Mouse (Mus musculus) intestine, embryonic 16.5 days (tissue): ENCODE results near the gene Atp23. TPM values are rescaled to one million over a fixed set of nuclear protein-coding genes. Genes with fewer than 3 reads are reported as not detected.

Source experiments
- ATAC-seq: fragments of 200-750 bp; cut with Nextera tagmentation; 2 replicates; pipeline ENCODE4 v1.8.0; 2017; ENCODE audit warnings: moderate TSS enrichment, moderate library complexity
- H3K27ac ChIP-seq: fragments of 300-500 bp; sonication (generic); 2 replicates; pipeline ENCODE4 v1.5.1; 2014; ENCODE audit warnings: mild to moderate bottlenecking, low read length
- H3K27me3 ChIP-seq: fragments of 300-500 bp; sonication (generic); replicated peaks from 2 replicates; pipeline ENCODE4 v1.6.1; 2014; ENCODE audit warnings: low read length, control low read depth, mixed read lengths; ENCODE audit not compliant: control insufficient read depth, insufficient read depth
- H3K36me3 ChIP-seq: fragments of 300-500 bp; sonication (generic); 2 replicates; pipeline ENCODE4 v1.6.1; 2014; ENCODE audit warnings: low read length, control low read depth; ENCODE audit not compliant: control insufficient read depth, insufficient read depth
- H3K4me1 ChIP-seq: fragments of 300-500 bp; sonication (generic); 2 replicates; pipeline ENCODE4 v1.6.1; 2014; ENCODE audit warnings: low read length, control low read depth, mixed read lengths; ENCODE audit not compliant: control insufficient read depth, insufficient read depth
- H3K4me2 ChIP-seq: fragments of 300-500 bp; sonication (generic); 2 replicates; pipeline ENCODE4 v1.6.1; 2014; ENCODE audit warnings: low read depth, low read length, control low read depth
- H3K4me3 ChIP-seq: fragments of 300-500 bp; sonication (generic); 2 replicates; pipeline ENCODE4 v1.5.1; 2014; ENCODE audit warnings: mild to moderate bottlenecking, low read length
- H3K9ac ChIP-seq: fragments of 300-500 bp; sonication (generic); 2 replicates; pipeline ENCODE4 v1.6.1; 2014; ENCODE audit warnings: low read depth, low read length
- H3K9me3 ChIP-seq: fragments of 300-500 bp; sonication (generic); 2 replicates; pipeline ENCODE4 v1.6.1; 2016; ENCODE audit warnings: low read length, control low read depth; ENCODE audit not compliant: control insufficient read depth
- WGBS: fragments of 180-500 bp; shearing (Covaris S2); extraction: QIAGEN DNeasy Blood & Tissue Kit; methylation state at CpG from one replicate; pipeline ENCODE4 v1.1.7; 2014; 5-methylcytosine and 5-hydroxymethylcytosine counted together
- polyA plus RNA-seq: library from polyadenylated mRNA; unstranded; fragments of >200 nt; fragmentation: Nextera tagmentation; extraction: Ambion mirVana; gene quantifications from 2 replicates; pipeline ENCODE4 v1.2.1, GENCODE M21; 2015

Atp23 gene
- polyA plus RNA-seq, 1 experiment from 2014 or later, result 15.3 TPM

GRCm38 (mm10) chr10:126920220-126920619, 19.1 kb upstream of the Atp23 start:
- Histone ChIP-seq H3K4me2 (no peak overlapping the region), H3K36me3 (no peaks in the 10 kb centered on the region), H3K9me3 (peaks cover 7% of the 10 kb centered on the region; the same call in 1 of the 2 replicates), H3K4me1 (no peaks in the 10 kb centered on the region), H3K4me3 (no peak overlapping the region), H3K27me3 (no peaks in the 10 kb centered on the region), H3K27ac (no peak overlapping the region), H3K9ac (no peak overlapping the region)
- WGBS, result 90% methylated on average over 3 of the region's 3 CpGs
- no peak for ATAC-seq

DNA sequence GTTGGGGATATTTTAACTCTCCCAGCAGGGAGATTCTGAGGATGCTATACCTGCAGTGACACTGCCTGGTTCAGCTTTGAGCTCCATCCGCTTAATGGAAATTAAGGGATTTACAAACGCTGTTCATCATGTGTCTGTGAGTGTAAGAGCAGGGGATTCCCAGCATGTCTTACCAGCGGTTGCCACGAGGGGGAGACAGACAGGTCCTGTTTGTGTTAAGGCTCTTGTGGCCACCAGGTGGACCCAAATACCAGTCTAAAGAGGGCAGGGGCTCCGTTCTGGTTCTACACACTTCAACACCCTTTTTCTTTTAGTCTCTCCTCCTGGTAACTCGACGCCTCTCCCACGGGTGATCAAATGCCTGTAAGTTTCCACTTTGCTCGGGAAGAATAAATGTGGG, 17.9 kb upstream of the Atp23 start:
- ATAC-seq, result peak; percentile 76
- Histone ChIP-seq H3K27ac (no peak overlapping the region), H3K4me3 (no peak overlapping the region), H3K9ac (no peak overlapping the region), H3K4me2 (no peak overlapping the region), H3K36me3 (no peaks in the 10 kb centered on the region), H3K27me3 (no peaks in the 10 kb centered on the region), H3K4me1 (no peaks in the 10 kb centered on the region), H3K9me3 (peaks cover 7% of the 10 kb centered on the region; the same call in 1 of the 2 replicates)
- 2% methylated on average over 9 of the region's 9 CpGs for WGBS

DNA sequence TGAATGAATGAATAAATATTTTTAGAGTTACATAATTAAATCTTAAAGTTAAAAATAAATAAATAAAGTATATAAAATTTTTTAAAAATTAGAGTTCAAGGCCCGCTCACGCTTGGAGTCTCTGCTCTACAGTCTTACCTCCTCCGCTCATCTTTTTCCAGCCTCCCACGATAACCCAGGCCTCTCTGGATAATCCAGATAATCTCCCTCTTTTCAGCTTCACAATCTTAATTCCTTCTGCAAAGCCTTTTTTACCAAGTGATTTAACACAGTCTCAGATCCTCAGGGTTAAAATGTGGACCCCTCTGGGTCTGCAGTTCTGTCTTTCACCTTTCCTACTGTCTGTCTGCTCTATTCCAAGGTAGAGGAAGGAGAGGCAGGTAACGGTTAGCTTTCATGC, 13.1 kb upstream of the Atp23 start:
- H3K36me3 ChIP-seq, result no peaks in the 10 kb centered on the region
- 96% methylated on average over 5 of the region's 5 CpGs for WGBS
- ATAC-seq, result no peak

DNA sequence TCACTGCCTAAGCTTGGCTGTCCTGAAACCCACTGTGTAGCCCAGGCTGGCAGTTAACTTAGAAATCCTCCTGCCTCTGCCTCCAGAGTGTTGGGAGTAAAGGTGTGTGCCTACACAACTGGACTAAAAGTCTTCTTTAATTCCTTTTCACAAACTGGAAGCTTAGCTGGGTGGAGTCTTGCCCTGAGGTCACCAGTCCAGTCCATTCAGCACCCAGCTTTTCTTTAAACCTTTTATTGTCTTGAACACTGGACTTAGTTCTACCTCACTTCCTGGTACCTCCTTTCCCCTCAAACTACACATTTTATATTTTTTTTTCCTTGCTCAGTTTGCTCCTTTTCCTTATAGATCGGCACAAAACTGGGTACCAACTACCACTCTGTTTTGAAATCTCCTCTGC, 10.3 kb upstream of the Atp23 start:
- ATAC-seq, result peak; percentile 61; the same call in 1 of the 2 replicates
- Histone ChIP-seq H3K27me3 (no peaks in the 10 kb centered on the region), H3K4me2 (no peak overlapping the region), H3K9ac (no peak overlapping the region), H3K4me1 (0 out of 2 replicates have a peak, but pooled peaks cover 3% of the 10 kb centered on the region), H3K36me3 (no peaks in the 10 kb centered on the region), H3K4me3 (no peak overlapping the region), H3K27ac (no peak overlapping the region), H3K9me3 (no peaks in the 10 kb centered on the region)
- WGBS, result 94% methylated on average over 1 of the region's 1 CpGs

More for the DNA sequence above, 13.1 kb upstream of the Atp23 start:
- H3K4me1 ChIP-seq, result 0 out of 2 replicates have a peak, but pooled peaks cover 3% of the 10 kb centered on the region
- no peaks in the 10 kb centered on the region for H3K9me3 ChIP-seq
- H3K4me3 ChIP-seq, result no peak overlapping the region
- H3K4me2 ChIP-seq, result no peak overlapping the region
- H3K27me3 ChIP-seq, result no peaks in the 10 kb centered on the region
- H3K9ac ChIP-seq, result no peak overlapping the region
- H3K27ac ChIP-seq, result no peak overlapping the region

DNA sequence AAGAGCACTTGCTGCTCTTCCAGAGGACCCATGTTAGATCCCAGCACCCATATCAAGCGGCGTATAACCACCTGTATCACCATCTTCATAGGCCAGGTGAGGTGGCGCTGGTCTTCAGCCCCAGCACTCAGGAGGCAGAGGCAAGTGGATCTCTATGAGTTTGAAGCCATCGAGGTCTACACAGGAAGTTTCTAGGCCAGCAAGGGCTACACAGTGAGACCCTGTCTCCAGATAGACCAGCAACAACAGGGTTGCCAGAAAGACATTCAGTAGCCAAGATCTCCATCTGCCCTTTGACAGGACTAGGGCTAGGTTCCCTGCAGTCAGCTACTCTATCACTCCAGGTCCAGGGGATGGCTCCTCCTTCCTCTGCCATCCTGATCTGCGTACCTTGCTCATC, 5.7 kb upstream of the Atp23 start:
- 94% methylated on average over 5 of the region's 5 CpGs for WGBS
- H3K36me3 ChIP-seq, result no peaks in the 10 kb centered on the region
- H3K9ac ChIP-seq, result no peak overlapping the region
- no peak overlapping the region for H3K4me3 ChIP-seq
- H3K27ac ChIP-seq, result no peak overlapping the region
- H3K27me3 ChIP-seq, result no peaks in the 10 kb centered on the region
- H3K4me1 ChIP-seq, result 0 out of 2 replicates have a peak, but pooled peaks cover 3% of the 10 kb centered on the region
- H3K9me3 ChIP-seq, result no peaks in the 10 kb centered on the region
- no peak for ATAC-seq
- H3K4me2 ChIP-seq, result no peak overlapping the region

DNA sequence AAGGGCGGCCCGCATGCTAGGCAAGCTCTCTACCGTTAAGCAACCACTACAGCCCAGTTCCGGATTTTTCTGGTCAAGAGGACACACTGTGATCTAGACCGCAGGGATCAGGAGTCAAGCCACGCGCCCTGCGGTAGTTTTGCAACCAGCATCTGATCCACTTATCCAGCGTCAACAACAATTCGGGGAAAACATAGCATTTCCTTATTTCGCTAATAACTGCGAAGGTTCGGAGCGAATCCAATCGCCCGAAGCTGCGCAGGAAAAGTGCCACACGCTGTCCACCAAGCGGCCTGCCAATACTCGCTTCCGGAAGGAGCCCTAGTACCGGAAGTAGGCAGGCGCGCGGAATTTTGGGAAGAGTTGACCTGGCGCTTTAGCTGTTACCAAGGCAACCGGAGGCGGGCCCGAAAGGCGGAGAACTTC, 4.5 kb upstream of the Atp23 start:
- peak overlapping the region; percentile 86 for H3K27ac ChIP-seq
- WGBS, result 2% methylated on average over 30 of the region's 30 CpGs
- ATAC-seq, result peak; percentile 79
- H3K4me3 ChIP-seq, result peak overlapping the region; percentile 58
- no peaks in the 10 kb centered on the region for H3K9me3 ChIP-seq
- H3K36me3 ChIP-seq, result no peaks in the 10 kb centered on the region
- peak overlapping the region; percentile 74 for H3K9ac ChIP-seq
- peak overlapping the region; percentile 73 for H3K4me2 ChIP-seq
- H3K27me3 ChIP-seq, result no peaks in the 10 kb centered on the region
- H3K4me1 ChIP-seq, result no peaks in the 10 kb centered on the region; the same call in 1 of the 2 replicates

DNA sequence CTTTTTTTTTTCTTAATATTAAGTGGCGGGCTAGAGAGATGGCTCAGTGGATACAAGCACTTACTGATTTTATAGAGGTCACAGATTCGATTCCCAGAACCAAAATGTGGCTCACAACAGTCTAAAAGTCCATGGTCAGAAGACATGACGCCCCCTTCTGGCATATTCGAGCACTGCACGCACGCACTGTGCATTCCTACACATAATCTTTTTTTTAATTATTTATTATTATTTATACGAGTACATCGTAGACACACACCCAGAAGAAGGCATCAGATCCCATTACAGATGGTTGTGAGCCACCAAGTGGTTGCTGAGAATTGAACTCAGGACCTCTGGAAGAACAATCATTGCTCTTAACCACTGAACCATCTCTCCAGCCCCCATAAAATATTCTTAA, 3.9 kb upstream of the Atp23 start:
- WGBS, result 70% methylated on average over 8 of the region's 8 CpGs
- no peaks in the 10 kb centered on the region for H3K27me3 ChIP-seq
- H3K4me3 ChIP-seq, result peak overlapping the region; percentile 58
- peak overlapping the region; percentile 74; the same call in 1 of the 2 replicates for H3K9ac ChIP-seq
- H3K4me1 ChIP-seq, result no peaks in the 10 kb centered on the region; the same call in 1 of the 2 replicates
- H3K36me3 ChIP-seq, result no peaks in the 10 kb centered on the region
- H3K4me2 ChIP-seq, result peak overlapping the region; percentile 73
- peak overlapping the region; percentile 86 for H3K27ac ChIP-seq
- ATAC-seq, result no peak
- no peaks in the 10 kb centered on the region for H3K9me3 ChIP-seq

DNA sequence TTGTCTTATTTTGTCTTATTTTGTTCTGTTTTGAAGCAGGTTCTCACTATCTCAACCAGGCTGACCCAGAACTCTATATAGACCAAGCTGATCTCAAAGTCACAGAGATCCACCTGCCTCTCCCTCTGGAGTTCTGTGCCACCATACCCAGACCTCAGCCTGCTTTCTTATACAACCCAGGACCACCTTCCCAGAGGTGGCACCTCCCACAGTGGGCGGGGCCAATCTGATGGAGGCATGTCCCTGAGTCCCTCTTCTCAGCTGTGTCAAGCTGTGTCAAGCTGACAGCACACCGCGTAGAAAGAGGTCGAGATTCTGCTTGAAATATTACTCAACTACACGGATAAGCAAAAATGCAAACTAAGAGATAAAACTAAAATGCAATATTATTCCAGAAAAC, 3.1 kb upstream of the Atp23 start:
- no peak overlapping the region for H3K27ac ChIP-seq
- H3K4me1 ChIP-seq, result no peaks in the 10 kb centered on the region; the same call in 1 of the 2 replicates
- ATAC-seq, result no peak
- 36% methylated on average over 5 of the region's 5 CpGs for WGBS
- H3K9me3 ChIP-seq, result no peaks in the 10 kb centered on the region
- H3K27me3 ChIP-seq, result no peaks in the 10 kb centered on the region
- no peak overlapping the region for H3K4me2 ChIP-seq
- no peak overlapping the region for H3K4me3 ChIP-seq
- H3K36me3 ChIP-seq, result no peaks in the 10 kb centered on the region
- H3K9ac ChIP-seq, result no peak overlapping the region

GRCm38 (mm10) chr10:126901488-126901843, 311 bp upstream of the Atp23 start:
- Histone ChIP-seq H3K4me3 (peak overlapping the region; percentile 87), H3K9ac (peak overlapping the region; percentile 92; the same call in 1 of the 2 replicates), H3K27me3 (no peaks in the 10 kb centered on the region), H3K4me1 (no peaks in the 10 kb centered on the region; the same call in 1 of the 2 replicates), H3K27ac (no peak overlapping the region), H3K9me3 (no peaks in the 10 kb centered on the region), H3K4me2 (peak overlapping the region; percentile 99), H3K36me3 (no peaks in the 10 kb centered on the region)
- ATAC-seq, result peak; percentile 22
- 0% methylated on average over 4 of the region's 4 CpGs for WGBS

GRCm38 (mm10) chr10:126895891-126896290, 5.3 kb downstream of the Atp23 start:
- H3K4me3 ChIP-seq, result no peak overlapping the region
- no peak overlapping the region for H3K27ac ChIP-seq
- ATAC-seq, result no peak
- 0 out of 2 replicates have a peak, but pooled peaks cover 3% of the 10 kb centered on the region for H3K36me3 ChIP-seq
- 56% methylated on average over 6 of the region's 6 CpGs for WGBS
- no peak overlapping the region for H3K9ac ChIP-seq
- no peak overlapping the region for H3K4me2 ChIP-seq
- H3K9me3 ChIP-seq, result no peaks in the 10 kb centered on the region
- no peaks in the 10 kb centered on the region for H3K27me3 ChIP-seq
- H3K4me1 ChIP-seq, result no peaks in the 10 kb centered on the region
